Mouse (Mus musculus): Measurements from ENCODE around the gene Nog. TPM values are rescaled to one million over a fixed set of nuclear protein-coding genes. Genes with fewer than 3 reads are reported as not detected.

The Nog gene
- total and polyA plus RNA-seq, 3 experiments: not detected

DNA sequence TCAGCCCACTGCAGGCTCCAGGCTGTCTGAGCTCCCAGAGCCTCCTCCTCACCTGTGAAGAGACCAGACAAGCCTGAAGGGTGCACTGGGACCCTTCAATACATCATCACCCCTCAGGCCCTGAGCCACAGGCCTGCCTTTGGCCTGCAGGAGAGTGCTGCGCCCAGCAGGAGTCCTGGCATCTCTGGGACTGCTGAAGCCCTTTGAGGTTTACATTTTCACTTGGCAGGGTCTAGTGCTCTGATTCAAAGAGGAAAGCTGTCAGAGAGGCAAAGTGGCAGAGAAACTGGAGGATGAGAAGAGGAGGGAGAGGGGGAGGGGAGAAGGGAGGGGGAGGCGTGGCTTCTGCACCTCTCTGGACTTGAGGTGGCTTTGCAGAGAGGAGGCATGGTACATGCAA, 44.2 kb downstream of the Nog start:
- H3K36me3 ChIP-seq (ENCODE audit: control insufficient read depth in 1 of 2, insufficient read depth in 2 of 2, low read length in 2 of 2): no peaks in the 10 kb centered on the region
- H3K79me2 ChIP-seq (ENCODE audit: control insufficient read depth, insufficient read depth, low read length, poor library complexity): no peaks in the 10 kb centered on the region
- H3K4me1 ChIP-seq (ENCODE audit: control insufficient read depth in 1 of 2, insufficient read depth in 2 of 2, low read length in 2 of 2): no peaks in the 10 kb centered on the region
- H3K27ac ChIP-seq (ENCODE audit: control insufficient read depth, low read depth, low read length): no peak overlapping the region
- H3K27me3 ChIP-seq (ENCODE audit: control insufficient read depth in 1 of 2, insufficient read depth in 2 of 2, low read length in 2 of 2): no peaks in the 10 kb centered on the region
- H3K9me3 ChIP-seq (replicated peaks; ENCODE audit: insufficient read depth, low read length): no peaks in the 10 kb centered on the region
- TF ChIP-seq ZKSCAN1 (IDR thresholded peaks at IDR 0.05; ENCODE audit: low read depth, low read length) (no peak), RCOR1 (IDR thresholded peaks at IDR 0.05; ENCODE audit: low read depth, low read length) (no peak), ZC3H11A (IDR thresholded peaks at IDR 0.05; ENCODE audit: low read depth, low read length) (no peak), CHD1 (IDR thresholded peaks at IDR 0.05; ENCODE audit: low read depth, low read length) (no peak), MAZ (IDR thresholded peaks at IDR 0.05; ENCODE audit: low read depth, low read length) (no peak), MYC (IDR thresholded peaks at IDR 0.05; ENCODE audit: low read depth, low read length) (no peak), ZMIZ1 (IDR thresholded peaks at IDR 0.05; ENCODE audit: low read depth, low read length) (no peak), SIN3A (IDR thresholded peaks at IDR 0.05; ENCODE audit: low read length) (no peak), CTCF (IDR thresholded peaks at IDR 0.05 in 2 of 3, conservative IDR thresholded peaks at IDR 0.05 in 1 of 3; ENCODE audit: control insufficient read depth in 1 of 3, insufficient read depth in 1 of 3, low read depth in 2 of 3, low read length in 3 of 3, poor library complexity in 1 of 3, severe bottlenecking in 1 of 3) (no peak), KAT2A (conservative IDR thresholded peaks at IDR 0.05; ENCODE audit: low read depth, low read length) (no peak), USF1 (IDR thresholded peaks at IDR 0.05; ENCODE audit: low read depth, low read length) (no peak), ZNF384 (IDR thresholded peaks at IDR 0.05; ENCODE audit: low read depth, low read length) (no peak), GATA1 (IDR thresholded peaks at IDR 0.05; ENCODE audit: low read depth, low read length) (no peak), RAD21 (IDR thresholded peaks at IDR 0.05; ENCODE audit: low read depth, low read length) (no peak), MYB (IDR thresholded peaks at IDR 0.05; ENCODE audit: low read depth, low read length) (no peak), POLR2A (IDR thresholded peaks at IDR 0.05; ENCODE audit: control insufficient read depth in 1 of 2, insufficient read depth in 1 of 2, low read depth in 1 of 2, low read length in 2 of 2, poor library complexity in 1 of 2) (no peak), GABPA (IDR thresholded peaks at IDR 0.05; ENCODE audit: low read depth, low read length) (no peak), UBTF (IDR thresholded peaks at IDR 0.05; ENCODE audit: borderline replicate concordance, insufficient read depth, low read depth, low read length) (no peak)
- H3K4me3 ChIP-seq (ENCODE audit: control insufficient read depth in 1 of 2, insufficient read depth in 1 of 2, low read depth in 2 of 2, low read length in 2 of 2): no peak overlapping the region
- no peak overlapping the region for H3K9ac ChIP-seq (ENCODE audit: control insufficient read depth, low read depth, low read length, poor library complexity, severe bottlenecking)
- no peak for DNase-seq (ENCODE audit: low read depth, low spot score)

DNA sequence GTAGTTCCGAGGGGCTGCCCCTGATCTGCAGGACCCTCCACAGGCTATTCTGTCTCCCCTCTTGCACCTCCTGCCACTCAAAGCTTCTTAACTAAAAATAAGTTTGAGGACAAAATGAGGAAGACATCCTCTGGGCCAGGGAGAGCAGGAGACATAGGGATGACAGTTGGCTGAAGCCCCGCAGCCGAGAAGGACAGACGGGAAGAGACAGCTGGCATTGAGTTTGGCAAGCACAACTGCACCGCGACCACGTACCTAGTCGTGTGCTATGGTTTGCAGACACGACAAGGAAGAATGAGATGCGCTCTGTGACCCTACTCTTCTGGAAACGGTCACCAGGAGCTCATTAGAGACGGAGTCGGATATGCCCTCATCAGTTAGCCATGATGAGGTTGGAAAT, 48.2 kb downstream of the Nog start:
- Histone ChIP-seq H3K27ac (ENCODE audit: control insufficient read depth, low read depth, low read length) (no peak overlapping the region), H3K4me1 (ENCODE audit: control insufficient read depth in 1 of 2, insufficient read depth in 2 of 2, low read length in 2 of 2) (no peaks in the 10 kb centered on the region), H3K79me2 (ENCODE audit: control insufficient read depth, insufficient read depth, low read length, poor library complexity) (no peaks in the 10 kb centered on the region), H3K27me3 (ENCODE audit: control insufficient read depth in 1 of 2, insufficient read depth in 2 of 2, low read length in 2 of 2) (no peaks in the 10 kb centered on the region), H3K9me3 (replicated peaks; ENCODE audit: insufficient read depth, low read length) (no peaks in the 10 kb centered on the region), H3K36me3 (ENCODE audit: control insufficient read depth in 1 of 2, insufficient read depth in 2 of 2, low read length in 2 of 2) (no peaks in the 10 kb centered on the region), H3K9ac (ENCODE audit: control insufficient read depth, low read depth, low read length, poor library complexity, severe bottlenecking) (no peak overlapping the region), H3K4me3 (ENCODE audit: control insufficient read depth in 1 of 2, insufficient read depth in 1 of 2, low read depth in 2 of 2, low read length in 2 of 2) (no peak overlapping the region)
- no peak for TF ChIP-seq SMC3 (IDR thresholded peaks at IDR 0.05; ENCODE audit: low read depth, low read length)
- TF ChIP-seq ZKSCAN1 (IDR thresholded peaks at IDR 0.05; ENCODE audit: low read depth, low read length): no peak
- TF ChIP-seq HCFC1 (IDR thresholded peaks at IDR 0.05; ENCODE audit: low read depth, low read length): no peak
- TF ChIP-seq USF1 (IDR thresholded peaks at IDR 0.05; ENCODE audit: low read depth, low read length): no peak
- no peak for TF ChIP-seq NRF1 (IDR thresholded peaks at IDR 0.05; ENCODE audit: insufficient read depth, low read depth, low read length, poor library complexity, severe bottlenecking)
- no peak for TF ChIP-seq EP300 (IDR thresholded peaks at IDR 0.05; ENCODE audit: low read depth in 1 of 2, low read length in 2 of 2)
- no peak for TF ChIP-seq CHD1 (IDR thresholded peaks at IDR 0.05; ENCODE audit: low read depth, low read length)
- no peak for TF ChIP-seq RAD21 (IDR thresholded peaks at IDR 0.05; ENCODE audit: low read depth, low read length)
- TF ChIP-seq E2F4 (IDR thresholded peaks at IDR 0.05; ENCODE audit: borderline replicate concordance, low read depth, low read length): no peak
- TF ChIP-seq ETS1 (IDR thresholded peaks at IDR 0.05; ENCODE audit: low read depth, low read length): no peak
- no peak for TF ChIP-seq KAT2A (conservative IDR thresholded peaks at IDR 0.05; ENCODE audit: low read depth, low read length)
- no peak for DNase-seq (ENCODE audit: low read depth, low spot score)

Data from MEL (cell line).